Mouse (Mus musculus): ENCODE results near the gene Fasn.
"Not testable (repeated sequence)": the region's sequence is repeated elsewhere in the genome, so short reads cannot be mapped to it uniquely, and the experiment has no call there.

The Fasn gene

DNA sequence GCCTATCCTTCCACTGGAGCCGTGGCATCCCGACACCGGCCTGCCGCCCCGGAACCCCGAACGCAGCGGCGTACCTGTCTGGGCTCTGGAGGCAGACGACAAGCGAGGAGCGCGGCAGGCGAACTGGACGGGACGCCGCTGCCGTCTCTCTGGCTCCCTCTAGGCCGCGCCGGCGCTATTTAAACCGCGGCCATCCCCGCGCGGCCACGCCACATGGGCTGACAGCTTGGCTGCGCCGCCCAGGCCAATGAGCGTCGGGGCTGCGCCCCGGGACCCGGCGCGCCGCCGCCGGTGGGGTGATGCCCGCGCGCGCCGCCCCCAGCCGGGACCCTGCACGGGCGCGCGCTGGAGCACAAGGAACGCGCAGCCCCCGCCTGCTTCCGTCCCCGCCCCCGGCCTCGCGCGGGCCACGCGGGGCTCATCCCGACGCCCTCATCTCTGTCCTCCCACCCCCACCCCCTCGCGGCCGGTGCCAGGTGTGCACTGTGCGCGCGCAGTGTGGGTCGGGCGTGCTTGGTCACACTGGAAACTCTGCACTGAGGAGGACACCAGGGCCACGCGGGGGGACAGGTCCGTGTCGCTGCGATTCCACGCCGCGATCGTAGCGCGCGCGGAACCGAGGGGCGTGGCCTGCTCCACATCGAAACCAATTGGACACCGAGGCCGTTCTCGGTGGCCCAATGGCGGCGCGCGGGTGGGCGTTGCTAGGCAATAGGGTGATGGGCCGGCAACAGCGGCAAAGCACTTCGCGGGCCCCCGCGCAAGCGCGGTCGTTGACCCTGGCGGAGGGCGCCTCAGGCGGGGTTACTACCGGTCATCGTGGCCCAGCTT is at the start of gene Fasn:
TSS of gene Fasn (minus strand) at position 592 of the 831 bp plus-strand sequence.
- peak; percentile 95 for DNase-seq

DNA sequence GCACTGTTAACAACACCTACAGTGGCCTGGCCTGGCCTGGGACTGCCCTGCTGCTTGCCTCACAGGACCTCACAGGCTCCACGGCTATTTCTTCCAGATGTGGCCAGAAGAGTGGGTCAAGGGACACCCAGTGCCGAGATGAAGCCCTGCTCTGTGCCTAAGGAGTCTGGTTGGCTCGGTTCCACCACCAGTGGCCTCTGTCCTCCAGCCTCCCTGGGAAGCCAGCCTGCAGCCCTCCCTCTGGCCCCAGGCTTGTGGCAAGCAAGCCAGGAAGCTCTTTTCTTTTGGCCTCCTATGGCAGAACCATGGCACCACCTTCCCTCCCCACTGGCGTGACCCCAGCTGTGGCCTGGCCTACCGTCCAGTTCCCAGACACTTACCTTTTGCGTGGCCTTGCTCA is 48.9 kb upstream of the Fasn start:
- DNase-seq: peak; percentile 73

GRCm38 (mm10) chr11:120871521-120871920 is 47.2 kb upstream of the Fasn start:
- no peak for DNase-seq

- DNase-seq: peak; percentile 23
Measured at GRCm38 (mm10) chr11:120865816-120866215, 41.5 kb upstream of the Fasn start.

DNA sequence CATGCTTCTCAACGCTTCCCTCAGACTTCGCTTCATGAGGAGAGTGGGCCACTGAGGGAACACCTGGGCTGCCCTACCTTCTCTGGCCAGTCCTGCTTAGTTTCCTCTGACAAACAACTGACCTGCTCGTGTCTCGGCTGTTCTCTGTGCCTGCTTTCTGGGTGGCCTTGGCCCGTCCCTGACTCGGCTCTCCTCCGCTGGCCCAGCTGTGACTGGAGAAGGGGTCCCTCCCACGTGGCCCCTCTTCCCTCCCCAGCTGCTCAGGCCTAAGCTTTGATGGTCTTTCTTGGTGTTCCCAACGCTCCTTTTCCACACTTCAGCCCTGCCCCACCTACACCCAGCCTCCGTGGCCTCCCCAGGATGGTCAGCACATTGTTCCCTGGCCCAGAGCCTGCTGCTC is 38.5 kb upstream of the Fasn start:
- DNase-seq: no peak

GRCm38 (mm10) chr11:120855938-120856337 is 31.6 kb upstream of the Fasn start:
- DNase-seq: not testable (repeated sequence)

DNA sequence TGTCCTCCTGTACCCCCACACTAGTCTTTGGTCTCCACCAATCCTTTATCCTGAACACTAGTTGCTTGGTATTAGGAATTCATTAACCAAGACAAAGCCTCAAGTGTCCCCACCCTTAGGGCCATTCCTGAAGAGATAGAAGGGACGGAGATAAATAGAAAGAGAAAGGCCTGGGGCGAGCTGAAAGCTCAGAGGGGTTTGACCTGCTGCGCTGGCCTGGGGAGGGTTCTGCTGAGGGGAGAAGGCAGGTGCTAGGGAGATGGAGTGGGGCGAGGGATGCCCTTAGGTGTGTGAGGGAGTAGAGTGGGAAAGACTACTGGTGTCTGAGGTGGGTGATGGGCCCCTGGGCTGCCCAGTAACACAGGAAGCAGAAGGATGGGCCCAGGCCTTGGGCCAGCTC is 29.4 kb upstream of the Fasn start:
- no peak for DNase-seq

DNA sequence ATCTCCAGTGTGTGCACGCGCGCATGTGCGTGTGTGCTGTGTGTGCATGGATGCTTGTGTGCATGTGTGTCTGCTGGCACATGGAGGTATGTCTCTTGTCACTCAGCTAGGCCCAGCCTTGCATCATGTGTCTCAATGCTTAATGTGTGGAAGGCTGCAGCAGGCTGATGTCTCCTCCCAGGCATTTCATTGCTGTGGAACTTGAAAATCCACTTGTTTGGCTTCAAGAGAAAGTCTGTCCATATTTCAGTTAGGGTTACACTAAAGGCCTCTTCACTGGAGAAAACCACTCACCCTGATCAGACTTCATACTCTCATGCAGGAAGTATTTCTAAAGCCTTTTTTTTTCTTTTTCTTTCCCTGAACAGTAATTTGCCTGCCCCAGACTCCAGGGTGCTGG is 28.8 kb upstream of the Fasn start:
- DNase-seq: no peak

- peak; percentile 84 for DNase-seq
Measured at GRCm38 (mm10) chr11:120852083-120852935, 28.0 kb upstream of the Fasn start.

DNA sequence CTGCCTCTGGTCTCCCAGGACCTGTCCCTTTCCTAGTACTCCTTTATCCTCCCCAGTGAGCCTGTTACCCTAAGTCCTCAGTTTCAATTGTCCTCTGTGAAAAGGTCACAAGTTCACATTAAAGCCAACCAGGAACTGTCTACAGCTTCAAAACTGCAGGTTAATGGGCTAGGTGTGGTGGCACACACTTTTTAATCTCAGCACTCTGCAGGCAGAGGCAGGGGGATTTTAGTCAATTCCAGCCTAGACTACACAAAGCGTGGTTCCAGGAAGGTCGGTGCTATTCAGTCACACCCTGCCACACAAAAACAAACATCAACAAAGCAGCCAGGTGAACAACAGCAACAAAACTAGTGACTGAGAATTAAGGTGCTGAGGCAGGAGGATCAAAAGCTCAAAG is 27.2 kb upstream of the Fasn start:
- no peak for DNase-seq

DNA sequence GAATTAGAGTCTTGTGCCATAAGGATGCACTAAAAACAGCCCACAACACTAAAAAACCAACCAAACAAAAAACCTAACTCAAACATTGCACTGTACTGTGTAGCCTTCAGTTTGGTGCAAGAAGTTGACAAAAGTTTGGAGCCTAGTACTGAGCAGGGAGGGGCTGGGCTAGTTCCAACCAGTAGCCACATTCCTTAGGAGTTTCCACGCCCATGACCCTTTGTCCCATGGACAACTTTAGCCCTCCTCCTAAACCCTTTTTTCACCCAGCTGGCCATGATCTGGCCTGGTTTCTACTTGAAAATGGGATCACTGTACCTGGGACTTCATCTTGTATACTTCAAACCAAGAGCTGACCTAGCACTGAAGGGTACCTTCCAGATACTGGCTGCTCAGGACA is 26.8 kb upstream of the Fasn start:
- DNase-seq: peak; percentile 43

DNA sequence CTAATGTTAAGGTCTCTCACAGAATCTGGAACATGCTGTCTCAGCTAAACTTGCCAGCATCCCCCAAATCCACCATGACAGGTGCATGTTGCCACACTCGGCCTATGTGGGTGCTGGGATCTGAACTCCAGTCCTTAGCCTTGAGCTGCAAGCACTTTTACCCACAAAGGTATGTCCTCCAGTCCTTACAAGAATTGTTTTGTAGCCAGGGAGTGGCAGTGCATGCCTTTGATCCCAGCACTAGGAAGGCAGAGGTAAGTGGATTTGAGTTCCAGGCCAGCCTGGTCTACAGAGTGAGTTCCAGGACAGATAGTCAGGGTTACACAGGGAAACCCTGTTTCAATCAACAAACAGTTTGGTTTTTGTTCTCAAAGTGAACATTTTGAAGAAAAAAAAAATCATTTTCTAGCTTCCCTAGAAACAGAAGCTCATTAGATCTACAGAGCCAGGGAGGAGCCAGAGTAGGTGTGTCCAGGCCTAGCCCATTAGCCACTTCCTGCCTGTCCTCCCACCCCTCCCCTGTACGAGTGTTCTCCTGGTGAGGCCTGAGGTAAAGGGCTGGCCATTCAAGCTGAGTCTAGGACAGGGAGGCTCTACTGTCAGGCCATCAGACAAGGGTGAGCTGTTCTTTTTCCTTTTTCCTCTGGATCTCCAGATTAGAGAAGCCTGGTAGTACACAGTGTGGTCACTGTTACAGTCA is 26.1 kb upstream of the Fasn start:
- DNase-seq: no peak

DNA sequence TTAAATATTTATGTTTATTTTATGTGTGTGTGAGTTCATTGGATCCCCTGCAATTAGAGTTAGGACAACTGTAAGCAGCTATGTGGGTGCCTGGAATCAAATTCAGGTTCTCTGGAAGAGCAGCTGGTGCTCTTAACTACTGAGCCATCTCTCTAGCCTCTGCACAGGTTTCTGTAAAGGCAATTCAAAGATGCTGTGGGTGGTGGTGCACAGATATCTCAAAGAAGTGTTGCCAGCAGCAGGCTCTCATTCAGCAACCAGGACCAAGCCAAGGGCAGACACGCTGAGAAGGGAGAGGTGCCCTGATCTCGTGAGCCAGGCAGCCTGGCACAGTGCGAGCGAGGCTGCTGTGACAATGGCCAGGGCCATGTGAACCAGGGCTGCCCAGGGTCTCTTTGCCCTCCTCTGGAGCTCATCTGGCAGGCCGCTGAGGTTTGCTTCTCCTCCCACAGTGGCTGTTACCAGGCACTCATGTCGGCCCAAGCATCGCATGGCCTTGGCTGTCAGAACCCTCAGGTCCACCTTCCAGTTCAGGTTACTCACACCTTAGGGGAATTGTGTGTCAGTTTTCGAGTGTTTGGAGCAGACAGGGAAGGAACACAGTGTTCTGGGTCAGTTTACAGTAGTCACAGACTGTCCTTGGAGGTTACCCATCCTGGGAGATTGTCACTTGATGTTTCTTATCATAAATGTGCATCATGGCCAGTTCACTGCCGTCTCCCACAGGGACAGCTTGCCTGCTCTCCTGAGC is 22.6 kb upstream of the Fasn start:
- no peak for DNase-seq

DNA sequence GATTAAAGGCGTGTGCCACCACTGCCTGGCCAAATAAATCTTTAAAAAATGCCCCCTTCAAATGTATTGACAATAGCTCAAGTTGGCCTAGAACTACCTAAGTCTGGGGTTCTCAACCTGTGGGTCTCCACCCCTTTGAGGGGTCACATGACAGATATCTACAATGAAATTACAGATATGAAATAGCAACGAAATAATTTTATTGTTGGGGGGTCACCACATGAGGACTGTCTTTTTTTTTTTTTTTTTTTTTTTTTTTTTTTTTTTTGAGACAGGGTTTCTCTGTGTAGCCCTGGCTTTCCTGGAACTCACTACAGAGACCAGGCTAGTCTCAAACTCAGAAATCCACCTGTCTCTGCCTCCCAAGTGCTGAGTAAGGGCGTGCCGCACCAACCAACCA is 20.0 kb upstream of the Fasn start:
- DNase-seq: no peak

- DNase-seq: no peak
Measured at GRCm38 (mm10) chr11:120833555-120834280, 9.4 kb upstream of the Fasn start.

DNA sequence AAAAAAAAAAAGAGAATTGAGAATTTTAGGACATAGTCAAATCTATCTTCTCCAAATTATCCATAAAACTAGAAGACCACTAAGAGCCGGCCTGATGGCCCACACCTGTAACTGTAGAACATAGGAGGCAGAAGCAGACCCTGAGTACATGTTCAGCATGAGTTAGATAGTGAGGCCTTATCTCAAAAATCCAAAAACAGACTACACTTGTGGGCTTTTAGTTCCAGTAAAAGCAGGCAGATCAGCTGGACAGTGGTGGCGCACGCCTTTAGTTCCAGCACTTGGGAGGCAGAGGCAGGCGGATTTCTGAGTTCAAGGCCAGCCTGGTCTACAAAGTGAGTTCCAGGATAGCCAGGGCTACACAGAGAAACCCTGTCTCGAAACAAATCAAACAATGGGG is 8.6 kb upstream of the Fasn start:
- not testable (repeated sequence) for DNase-seq

GRCm38 (mm10) chr11:120831659-120832440 is 7.5 kb upstream of the Fasn start:
- no peak for DNase-seq

GRCm38 (mm10) chr11:120830686-120831085 is 6.3 kb upstream of the Fasn start:
- peak; percentile 79 for DNase-seq

GRCm38 (mm10) chr11:120829757-120830532 is 5.6 kb upstream of the Fasn start:
- DNase-seq: no peak

GRCm38 (mm10) chr11:120828416-120828815 is 4.1 kb upstream of the Fasn start:
- no peak for DNase-seq
